17 mouse cellular contexts compared by ENCODE assay signal in the genomic region with DNA sequence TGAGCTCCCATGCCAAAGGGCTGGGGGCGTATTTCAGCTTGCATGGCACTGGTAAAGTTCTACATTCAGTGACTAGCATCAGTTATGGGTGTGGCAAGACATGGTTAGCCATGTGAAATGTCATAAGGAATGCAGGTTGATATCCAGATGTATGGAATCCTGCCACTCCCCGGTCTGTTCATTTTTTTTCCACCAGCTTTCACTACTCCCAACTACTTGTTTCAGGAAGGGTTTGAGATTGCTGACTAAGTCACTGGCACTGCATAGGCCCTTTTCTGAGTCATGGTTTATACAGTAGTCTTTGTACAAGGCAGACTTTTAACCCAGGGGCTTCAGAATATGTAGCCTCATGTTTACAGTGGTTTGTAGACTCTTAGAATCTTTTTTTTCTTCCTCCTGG.
"Had no signal": no experiment of that assay in that cellular context is flagged by ENCODE, and none has a peak within 500 bp of the region (broad histone marks: within the 10 kb centered on the region; RNA-seq: fewer than 3 reads in every experiment).

No protein-coding gene starts in this region.

- H3K9me3 ChIP-seq: liver, embryonic 15.5 days; megakaryocyte, embryonic 14.5 days; midbrain, embryonic 13.5 days; midbrain, embryonic 15.5 days; neural tube, embryonic 13.5 days; neural tube, embryonic 15.5 days; stomach, embryonic 15.5 days had no signal

- H3K4me1 ChIP-seq: liver, embryonic 15.5 days; midbrain, embryonic 13.5 days; midbrain, embryonic 15.5 days; neural tube, embryonic 13.5 days; neural tube, embryonic 15.5 days; stomach, embryonic 15.5 days had no signal

- H3K4me2 ChIP-seq: liver, embryonic 15.5 days; lung, embryonic 14.5 days; midbrain, embryonic 11.5 days; midbrain, embryonic 13.5 days; midbrain, embryonic 15.5 days; neural tube, embryonic 13.5 days; neural tube, embryonic 15.5 days; stomach, embryonic 15.5 days had no signal

- H3K4me3 ChIP-seq: liver, embryonic 15.5 days; megakaryocyte, embryonic 14.5 days; midbrain, embryonic 13.5 days; midbrain, embryonic 15.5 days; neural tube, embryonic 13.5 days; neural tube, embryonic 15.5 days; stomach, embryonic 15.5 days had no signal

- ATAC-seq: liver, postnatal 0 days; midbrain, embryonic 13.5 days; midbrain, embryonic 15.5 days had no signal

- H3K9ac ChIP-seq: liver, embryonic 15.5 days; liver, postnatal 0 days; lung, embryonic 14.5 days; midbrain, embryonic 13.5 days; midbrain, embryonic 15.5 days; neural tube, embryonic 13.5 days; neural tube, embryonic 15.5 days; stomach, embryonic 15.5 days had no signal

- H3K27ac ChIP-seq: liver, embryonic 15.5 days; macrophage; midbrain, embryonic 13.5 days; midbrain, embryonic 15.5 days; neural tube, embryonic 13.5 days; neural tube, embryonic 15.5 days; stomach, embryonic 15.5 days had no signal

- H3K27me3 ChIP-seq: liver, embryonic 15.5 days; megakaryocyte, embryonic 14.5 days; midbrain, embryonic 13.5 days; midbrain, embryonic 15.5 days; neural tube, embryonic 13.5 days; neural tube, embryonic 15.5 days; stomach, embryonic 15.5 days had no signal

- DNase-seq: liver, postnatal 0 days; lung, embryonic 14.5 days; lung, postnatal 14 days; lung, postnatal 36 days; right cerebral cortex, postnatal 14 days; thymus, adult 18-20 months; thymus, postnatal 14 days; thymus, postnatal 36 days had no signal
